Mouse (Mus musculus) mature B cell (primary cell): ENCODE measurements around the gene Cd151.

Source experiments
- in situ Hi-C: fragments of 300-500 bp; cut with MboI; formaldehyde crosslinking; loops from 2 replicates; pipeline ENCODE4 v1.14.3; 2019

The Cd151 gene

GRCm38 (mm10) chr7:141493729-141494128 lies 26.5 kb downstream of the Cd151 start:
- in situ Hi-C loops: no loop called here

GRCm38 (mm10) chr7:141495379-141495778 lies 28.2 kb downstream of the Cd151 start:
- in situ Hi-C loops: no loop called here

GRCm38 (mm10) chr7:141495940-141496339 lies 28.7 kb downstream of the Cd151 start:
- in situ Hi-C loops: no loop called here

GRCm38 (mm10) chr7:141497600-141497999 lies 30.4 kb downstream of the Cd151 start:
- in situ Hi-C loops: no loop called here

- in situ Hi-C loops: no loop called here
These were observed 34.8 kb downstream of the Cd151 start for GRCm38 (mm10) chr7:141501820-141502555.

- in situ Hi-C loops: no loop called here
These were observed 35.3 kb downstream of the Cd151 start for GRCm38 (mm10) chr7:141502556-141502905.

GRCm38 (mm10) chr7:141506278-141506677 lies 39.1 kb downstream of the Cd151 start:
- in situ Hi-C loops: no loop called here

- in situ Hi-C loops: no loop called here
These were observed 41.0 kb downstream of the Cd151 start for GRCm38 (mm10) chr7:141508160-141508559.

- in situ Hi-C loops: no loop called here
These were observed 43.0 kb downstream of the Cd151 start for GRCm38 (mm10) chr7:141510196-141510595.

- in situ Hi-C loops: no loop called here
These were observed 43.5 kb downstream of the Cd151 start for GRCm38 (mm10) chr7:141510681-141511191.

- in situ Hi-C loops: no loop called here
These were observed 50.4 kb downstream of the Cd151 start for GRCm38 (mm10) chr7:141517638-141518037.

- in situ Hi-C loops: no loop called here
These were observed 51.1 kb downstream of the Cd151 start for GRCm38 (mm10) chr7:141518296-141518695.

- in situ Hi-C loops: no loop called here
These were observed 51.7 kb downstream of the Cd151 start for GRCm38 (mm10) chr7:141518926-141519325.

- in situ Hi-C loops: loop anchor here (10.0 kb wide), 1 partner anchor 115 kb away; no protein-coding TSS in a partner anchor
These were observed 52.6 kb downstream of the Cd151 start for GRCm38 (mm10) chr7:141519795-141520194.
